Mouse (Mus musculus): ENCODE data around the gene Gba2. TPM values are rescaled to one million over a fixed set of nuclear protein-coding genes. Genes with fewer than 3 reads are reported as not detected.

Gene Gba2
- polyA plus RNA-seq, 1 experiment from 2014 or later, result 22.7 TPM

DNA sequence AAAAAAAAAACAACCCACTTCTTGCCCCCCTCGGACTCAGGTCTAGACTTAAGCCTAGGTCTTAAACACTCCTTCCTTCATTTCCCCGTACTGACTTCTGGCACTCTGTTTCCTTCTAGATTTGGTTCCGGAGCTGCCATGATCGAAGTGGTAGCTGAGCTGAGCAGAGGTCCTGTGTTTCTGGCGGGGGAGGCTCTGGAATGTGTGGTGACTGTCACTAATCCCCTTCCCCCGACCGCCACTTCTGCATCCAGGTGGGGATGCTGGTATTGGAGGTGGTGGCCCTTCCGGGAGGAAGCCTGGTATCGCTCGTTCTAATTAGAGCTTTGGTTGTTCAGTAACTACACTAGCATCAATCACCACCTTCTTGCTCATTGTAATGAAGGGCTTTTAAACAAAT, 583 bp upstream of the Gba2 start:
- Histone ChIP-seq H3K4me1 (peaks cover 48% of the 10 kb centered on the region), H3K4me2 (peak overlapping the region; percentile 81), H3K36me3 (peaks cover 44% of the 10 kb centered on the region), H3K9ac (peak overlapping the region; percentile 72), H3K27me3 (no peaks in the 10 kb centered on the region), H3K4me3 (replicated peaks) (peak overlapping the region; percentile 62), H3K27ac (peak overlapping the region; percentile 93), H3K9me3 (replicated peaks) (no peaks in the 10 kb centered on the region)
- ATAC-seq (replicated peaks; ENCODE audit: low FRiP score), result no peak
- WGBS, result 6% methylated on average over 10 of the region's 10 CpGs

DNA sequence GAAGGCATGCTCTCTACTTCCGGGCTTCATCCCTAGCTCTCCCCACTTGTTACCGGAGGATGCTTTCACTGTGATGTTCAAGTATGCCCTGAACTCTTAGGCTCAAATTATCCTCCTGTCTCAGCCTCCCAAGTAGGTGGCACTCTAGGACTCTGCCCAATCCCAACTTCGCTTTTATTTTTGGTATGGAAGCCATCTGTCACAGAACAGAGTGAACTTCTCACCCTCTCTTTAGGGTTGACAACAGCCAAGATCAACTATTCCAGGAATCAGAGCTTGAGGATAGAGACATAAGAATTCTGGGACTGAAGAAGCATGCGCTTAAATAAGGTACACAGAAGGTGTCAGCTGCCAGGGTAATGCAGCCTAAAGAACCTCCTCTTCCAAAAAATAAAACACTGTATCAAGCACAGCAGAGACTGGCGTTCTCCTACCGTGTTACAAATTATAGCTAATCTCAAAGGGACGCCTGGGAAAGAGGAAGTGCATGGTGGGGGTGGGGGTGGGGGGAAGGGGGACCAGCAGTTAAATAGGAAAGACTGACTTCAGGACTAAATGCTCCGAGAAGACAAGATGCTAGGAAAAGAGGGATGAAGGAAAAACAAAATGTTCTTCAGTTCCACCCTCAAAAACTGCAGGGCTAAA, 1.3 kb downstream of the Gba2 start:
- no peaks in the 10 kb centered on the region for H3K27me3 ChIP-seq
- H3K9ac ChIP-seq, result peak overlapping the region; percentile 72
- H3K27ac ChIP-seq, result no peak overlapping the region
- 38% methylated on average over 8 of the region's 8 CpGs for WGBS
- H3K4me3 ChIP-seq (replicated peaks), result peak overlapping the region; percentile 62
- H3K4me2 ChIP-seq, result peak overlapping the region; percentile 81
- H3K36me3 ChIP-seq, result peaks cover 44% of the 10 kb centered on the region
- H3K9me3 ChIP-seq (replicated peaks), result no peaks in the 10 kb centered on the region
- ATAC-seq (replicated peaks; ENCODE audit: low FRiP score), result no peak
- peaks cover 45% of the 10 kb centered on the region for H3K4me1 ChIP-seq

DNA sequence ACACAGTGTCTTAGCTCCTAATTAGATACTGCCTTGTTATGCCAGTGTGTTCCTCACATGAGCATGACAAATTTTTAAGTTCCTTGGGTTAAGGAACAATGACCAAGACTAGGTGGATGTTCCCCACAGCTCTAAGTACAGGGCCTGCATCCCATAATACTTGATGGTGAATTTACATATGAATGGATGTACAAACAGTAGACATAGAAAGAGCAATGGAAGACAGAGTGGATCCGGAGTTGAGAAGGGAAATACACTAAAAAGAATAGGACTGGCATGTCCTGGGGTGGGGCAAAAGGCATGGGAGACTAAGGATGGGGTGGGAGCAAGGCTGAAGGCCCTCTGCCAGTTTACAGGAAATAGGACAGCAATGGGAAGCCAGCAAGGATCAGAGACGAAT, 3.3 kb downstream of the Gba2 start:
- no peak for ATAC-seq (replicated peaks; ENCODE audit: low FRiP score)
- WGBS, result 79% methylated on average over 2 of the region's 2 CpGs
- Histone ChIP-seq H3K4me1 (peaks cover 44% of the 10 kb centered on the region), H3K27me3 (no peaks in the 10 kb centered on the region), H3K4me3 (replicated peaks) (no peak overlapping the region), H3K9ac (no peak overlapping the region), H3K27ac (no peak overlapping the region), H3K9me3 (replicated peaks) (no peaks in the 10 kb centered on the region), H3K4me2 (no peak overlapping the region), H3K36me3 (peaks cover 44% of the 10 kb centered on the region)

DNA sequence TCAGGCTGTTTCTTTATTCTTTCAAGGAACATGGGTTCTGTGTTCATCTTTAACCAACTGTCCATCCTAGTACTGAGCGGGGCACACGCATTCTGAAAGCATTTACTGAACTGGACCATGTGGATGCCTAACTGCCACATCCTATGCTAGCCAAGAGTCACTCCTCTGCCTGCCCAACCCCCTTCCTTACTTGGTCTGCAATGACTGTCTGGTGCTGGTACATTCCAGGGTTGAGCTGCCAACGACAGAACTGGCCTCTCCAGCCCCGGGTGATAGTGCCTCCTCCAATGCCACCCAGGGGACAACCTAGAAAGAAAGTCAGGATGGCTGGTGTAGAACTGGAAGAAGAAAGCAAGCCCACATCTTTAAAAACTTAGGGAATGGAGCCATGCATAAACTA, 5.1 kb downstream of the Gba2 start:
- Histone ChIP-seq H3K4me2 (no peak overlapping the region), H3K36me3 (peaks cover 58% of the 10 kb centered on the region), H3K9me3 (replicated peaks) (no peaks in the 10 kb centered on the region), H3K4me3 (replicated peaks) (no peak overlapping the region), H3K27ac (no peak overlapping the region), H3K27me3 (no peaks in the 10 kb centered on the region), H3K4me1 (peaks cover 32% of the 10 kb centered on the region), H3K9ac (no peak overlapping the region)
- ATAC-seq (replicated peaks; ENCODE audit: low FRiP score), result no peak
- 87% methylated on average over 4 of the region's 4 CpGs for WGBS

DNA sequence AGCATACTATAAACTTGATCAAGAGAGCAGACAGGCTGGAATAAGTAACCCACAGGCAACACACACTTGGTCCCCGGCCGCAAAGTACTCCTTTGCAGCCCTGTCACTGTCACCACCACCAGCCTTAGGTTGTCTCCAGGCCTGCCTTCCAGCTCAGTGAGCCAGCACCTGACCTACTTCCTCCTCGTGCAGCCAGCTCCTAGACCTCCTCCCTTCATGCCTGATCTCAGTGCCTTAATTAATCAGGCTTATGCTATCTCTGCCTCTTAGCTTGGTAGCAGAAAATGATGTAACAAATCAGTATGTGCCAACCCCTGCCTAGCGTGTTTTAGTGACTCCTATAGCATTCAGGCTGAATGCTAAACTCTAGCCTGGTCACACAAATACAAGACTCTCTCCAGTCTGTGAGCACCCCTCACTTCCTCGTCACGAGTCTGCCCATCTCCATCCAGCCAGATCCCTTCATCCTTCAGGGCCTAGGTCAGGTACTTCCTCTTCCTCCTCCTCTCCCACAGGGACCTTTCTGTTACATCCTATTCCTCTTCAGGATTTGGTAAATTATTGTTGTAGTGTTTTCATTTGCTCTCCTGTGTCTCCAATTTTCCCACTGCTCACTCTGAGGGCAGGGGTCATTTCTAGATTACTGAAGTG, 7.2 kb downstream of the Gba2 start:
- H3K27me3 ChIP-seq, result no peaks in the 10 kb centered on the region
- H3K4me2 ChIP-seq, result no peak overlapping the region
- no peak overlapping the region for H3K9ac ChIP-seq
- H3K27ac ChIP-seq, result no peak overlapping the region
- peaks cover 17% of the 10 kb centered on the region for H3K4me1 ChIP-seq
- peaks cover 78% of the 10 kb centered on the region for H3K36me3 ChIP-seq
- H3K4me3 ChIP-seq (replicated peaks), result no peak overlapping the region
- WGBS, result 78% methylated on average over 6 of the region's 6 CpGs
- H3K9me3 ChIP-seq (replicated peaks), result no peaks in the 10 kb centered on the region
- no peak for ATAC-seq (replicated peaks; ENCODE audit: low FRiP score)

DNA sequence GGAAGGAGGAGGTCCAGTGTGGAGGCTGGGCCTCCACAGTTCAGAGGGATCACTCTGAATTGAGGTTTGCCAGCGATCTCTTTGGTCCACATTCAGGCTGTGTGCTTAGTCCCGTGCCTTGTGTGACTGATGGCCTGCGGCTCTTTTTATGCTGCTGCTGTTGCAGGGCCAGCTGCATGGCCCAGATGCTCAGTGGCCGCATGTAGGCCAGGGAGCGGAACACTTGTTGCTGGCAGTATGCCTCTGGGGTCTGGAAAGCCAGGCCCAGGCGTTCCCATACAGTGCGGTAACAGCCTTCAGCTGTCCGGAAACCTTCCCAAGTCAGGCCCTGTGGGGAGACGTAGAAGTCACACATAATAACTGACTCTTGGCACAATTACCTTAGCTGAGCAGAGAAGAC, 11.5 kb downstream of the Gba2 start:
- 95% methylated on average over 9 of the region's 9 CpGs for WGBS
- H3K9me3 ChIP-seq (replicated peaks), result no peaks in the 10 kb centered on the region
- ATAC-seq (replicated peaks; ENCODE audit: low FRiP score), result no peak

DNA sequence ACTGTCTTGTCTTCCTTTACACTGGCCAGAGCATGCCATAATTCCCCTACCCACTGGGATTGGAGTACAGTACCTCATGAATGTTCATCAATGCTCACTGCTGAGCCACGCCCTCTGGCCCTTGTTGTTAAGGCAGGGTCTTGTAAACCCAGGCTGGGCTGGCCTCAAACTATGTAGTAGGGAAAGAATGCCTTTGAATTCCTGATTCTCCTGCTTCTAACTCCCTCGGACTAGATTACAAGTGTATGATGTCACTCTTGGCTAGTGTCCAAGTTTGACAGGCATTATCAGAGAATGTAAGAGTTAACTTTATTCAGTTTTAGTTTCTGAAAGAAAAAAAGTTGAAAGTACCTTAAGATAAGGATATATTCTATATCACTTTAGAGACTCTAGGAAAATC, 14.4 kb downstream of the Gba2 start:
- no peak overlapping the region for H3K27ac ChIP-seq
- H3K4me1 ChIP-seq, result peaks cover 36% of the 10 kb centered on the region
- peaks cover 48% of the 10 kb centered on the region for H3K36me3 ChIP-seq
- no peak overlapping the region for H3K4me2 ChIP-seq
- 44% methylated on average over 2 of the region's 2 CpGs for WGBS
- H3K27me3 ChIP-seq, result no peaks in the 10 kb centered on the region
- H3K9ac ChIP-seq, result 0 out of 2 replicates have a peak overlapping the region, but pooled peaks have one; percentile 10
- peak overlapping the region; percentile 90; the same call in 1 of the 2 replicates for H3K4me3 ChIP-seq (replicated peaks)
- ATAC-seq (replicated peaks; ENCODE audit: low FRiP score), result no peak
- H3K9me3 ChIP-seq (replicated peaks), result no peaks in the 10 kb centered on the region

More for the DNA sequence above, 11.5 kb downstream of the Gba2 start:
- H3K27ac ChIP-seq, result no peak overlapping the region
- H3K9ac ChIP-seq, result no peak overlapping the region
- no peak overlapping the region for H3K4me2 ChIP-seq
- no peaks in the 10 kb centered on the region for H3K27me3 ChIP-seq
- no peak overlapping the region for H3K4me3 ChIP-seq (replicated peaks)
- H3K4me1 ChIP-seq, result peaks cover 13% of the 10 kb centered on the region
- peaks cover 77% of the 10 kb centered on the region for H3K36me3 ChIP-seq

DNA sequence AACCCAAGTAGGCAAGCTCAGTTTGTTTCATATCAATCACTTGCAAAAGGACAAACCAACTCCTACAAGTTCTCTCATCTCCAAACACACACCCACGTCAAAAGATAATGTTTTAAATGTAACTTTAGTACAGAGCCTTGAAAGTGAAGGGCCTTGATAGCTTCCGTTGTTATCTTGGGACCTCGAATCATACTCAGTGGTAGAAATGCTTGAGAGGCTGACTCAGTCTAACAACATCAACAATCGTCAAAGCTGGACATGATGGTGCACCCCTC, 15.1 kb downstream of the Gba2 start:
- H3K4me3 ChIP-seq (replicated peaks), result peak overlapping the region; percentile 90
- peaks cover 41% of the 10 kb centered on the region for H3K36me3 ChIP-seq
- peak overlapping the region; percentile 96 for H3K9ac ChIP-seq
- H3K27ac ChIP-seq, result no peak overlapping the region
- peaks cover 42% of the 10 kb centered on the region for H3K4me1 ChIP-seq
- no peaks in the 10 kb centered on the region for H3K9me3 ChIP-seq (replicated peaks)
- H3K4me2 ChIP-seq, result peak overlapping the region; percentile 85
- 66% methylated on average over 4 of the region's 4 CpGs for WGBS
- ATAC-seq (replicated peaks; ENCODE audit: low FRiP score), result no peak
- H3K27me3 ChIP-seq, result no peaks in the 10 kb centered on the region

DNA sequence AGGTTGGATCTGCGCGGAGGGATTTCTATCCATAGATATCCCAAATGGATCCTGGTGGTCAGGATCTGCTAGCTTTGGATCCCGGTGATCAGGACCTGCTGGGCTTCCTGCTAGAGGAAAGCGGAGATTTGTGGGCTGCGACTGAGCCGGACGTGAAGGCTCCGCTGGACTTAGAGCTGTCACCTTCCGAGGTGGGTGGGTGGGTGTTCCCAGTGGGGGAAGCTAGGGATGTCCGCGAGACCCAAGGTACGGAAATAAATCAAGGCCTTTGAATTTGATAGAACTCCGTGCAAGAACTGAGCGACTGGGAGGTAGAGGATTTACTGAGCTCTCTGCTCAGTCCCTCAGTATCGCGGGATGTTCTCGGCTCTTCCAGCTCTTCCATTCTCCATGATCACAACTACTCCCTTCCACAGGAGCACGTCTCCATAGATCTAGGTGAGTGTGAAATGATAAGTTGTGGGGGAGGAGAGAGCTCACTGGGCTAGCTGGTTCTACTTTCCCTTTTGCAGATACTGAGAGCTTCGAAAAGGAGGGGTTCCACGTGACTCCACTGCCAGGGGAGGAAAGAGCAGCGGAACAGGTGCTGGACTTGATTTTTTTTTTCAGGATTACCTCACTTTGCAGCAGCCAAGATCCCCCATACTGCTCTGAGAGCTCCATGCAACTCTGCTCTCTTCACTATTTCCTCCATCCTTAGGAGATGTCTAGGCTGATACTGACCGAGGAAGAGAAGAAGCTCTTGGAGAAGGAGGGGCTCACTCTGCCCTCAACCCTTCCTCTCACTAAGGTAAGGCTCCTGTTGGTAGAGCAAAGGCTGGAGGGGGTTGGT, 15.7 kb downstream of the Gba2 start:
- WGBS, result 2% methylated on average over 22 of the region's 22 CpGs
- peak overlapping the region; percentile 85 for H3K4me2 ChIP-seq
- ATAC-seq (replicated peaks; ENCODE audit: low FRiP score), result 0 out of 2 replicates have a peak, but pooled peaks have one; percentile 1

DNA sequence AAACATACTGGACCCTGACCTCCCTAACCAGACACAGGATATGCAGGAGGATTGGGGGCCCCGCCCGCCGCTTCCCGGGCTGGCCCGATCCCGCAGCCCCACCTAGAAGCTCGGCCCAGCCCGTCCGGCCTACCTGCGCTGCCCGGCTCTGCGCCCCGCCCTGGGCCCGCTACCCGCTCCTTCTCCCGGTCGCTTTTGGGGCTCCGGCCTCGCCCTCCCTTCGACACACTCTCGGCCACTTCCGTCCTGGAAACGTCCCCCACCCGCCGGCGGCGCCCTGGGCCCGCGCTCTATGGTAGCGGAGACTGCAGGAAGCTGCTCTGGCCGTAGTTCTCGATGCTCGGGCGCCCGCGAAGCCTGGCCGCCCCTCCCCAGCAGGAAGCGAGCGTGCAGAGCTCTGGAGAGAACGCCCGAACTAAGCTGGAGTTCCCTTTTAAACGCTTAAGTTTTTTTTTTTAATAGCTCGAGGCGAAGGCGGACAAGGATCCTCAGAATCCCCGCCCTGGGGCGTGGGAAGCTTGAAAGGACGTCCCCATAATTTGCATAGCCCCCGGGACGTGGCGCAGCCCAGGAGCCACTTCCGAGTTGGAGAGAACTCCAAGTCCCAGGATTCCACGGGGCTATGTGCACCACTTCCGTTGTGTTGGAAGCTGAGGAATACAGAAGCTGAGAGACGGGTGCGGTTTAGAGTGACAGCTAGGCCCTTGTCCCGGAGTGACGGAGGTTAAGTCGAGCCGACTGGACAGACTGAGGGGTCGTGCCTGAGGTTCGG, 16.5 kb downstream of the Gba2 start, which contains the start of the genes Creb3 and Tln1:
TSS of gene Creb3 (plus strand) at position 336 of the 772 bp plus-strand sequence.
TSS of gene Tln1 (minus strand) at position 695 of the 772 bp plus-strand sequence.
- peak within 1 kb of the TSS; percentile 100 for H3K27ac ChIP-seq
- peak within 1 kb of the TSS; percentile 85 for H3K4me2 ChIP-seq
- H3K27me3 ChIP-seq, result no peaks in the 10 kb centered on the region
- H3K4me1 ChIP-seq, result peaks cover 56% of the 10 kb centered on the region
- WGBS, result under 1% methylated on average over 62 of the region's 62 CpGs
- no peaks in the 10 kb centered on the region for H3K9me3 ChIP-seq (replicated peaks)
- ATAC-seq (replicated peaks; ENCODE audit: low FRiP score), result peak; percentile 93
- H3K9ac ChIP-seq, result peak within 1 kb of the TSS; percentile 96
- H3K36me3 ChIP-seq, result peaks cover 30% of the 10 kb centered on the region
- H3K4me3 ChIP-seq (replicated peaks), result peak within 1 kb of the TSS; percentile 90

More for the DNA sequence above, 15.7 kb downstream of the Gba2 start:
- H3K27me3 ChIP-seq, result no peaks in the 10 kb centered on the region
- H3K9me3 ChIP-seq (replicated peaks), result no peaks in the 10 kb centered on the region
- H3K4me1 ChIP-seq, result peaks cover 48% of the 10 kb centered on the region
- peak overlapping the region; percentile 90 for H3K4me3 ChIP-seq (replicated peaks)
- H3K9ac ChIP-seq, result peak overlapping the region; percentile 96
- H3K36me3 ChIP-seq, result peaks cover 35% of the 10 kb centered on the region
- peak overlapping the region; percentile 100 for H3K27ac ChIP-seq

DNA sequence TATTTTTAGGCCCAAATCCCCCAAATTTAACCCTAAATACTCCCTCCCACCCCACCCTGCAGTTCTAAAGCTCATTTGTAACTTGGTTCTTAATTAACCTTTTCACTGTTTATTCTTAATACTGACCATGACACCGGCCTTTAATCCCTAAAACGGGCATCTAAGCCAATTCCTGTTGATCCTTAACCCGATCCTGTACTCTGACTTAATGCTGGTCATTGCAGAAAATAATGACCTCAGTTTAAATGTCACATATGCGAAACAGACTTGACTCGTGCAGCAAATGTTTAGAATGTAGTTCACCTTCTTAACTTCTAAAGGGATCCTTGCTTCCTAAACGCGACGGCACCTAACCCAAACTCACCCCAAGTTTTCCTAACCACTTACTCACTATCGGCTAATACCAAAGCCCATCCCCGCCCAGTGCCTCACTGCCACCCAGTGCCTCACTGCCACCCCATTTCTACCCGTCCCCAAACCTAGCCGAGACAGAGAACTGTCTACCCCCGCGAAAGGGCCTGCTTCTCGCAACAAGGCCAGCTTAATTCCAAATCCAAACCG, 17.2 kb downstream of the Gba2 start:
- H3K4me1 ChIP-seq, result peaks cover 58% of the 10 kb centered on the region
- peak overlapping the region; percentile 90 for H3K4me3 ChIP-seq (replicated peaks)
- peak overlapping the region; percentile 96 for H3K9ac ChIP-seq
- no peaks in the 10 kb centered on the region for H3K27me3 ChIP-seq
- peak overlapping the region; percentile 85 for H3K4me2 ChIP-seq
- H3K9me3 ChIP-seq (replicated peaks), result no peaks in the 10 kb centered on the region
- H3K36me3 ChIP-seq, result peaks cover 30% of the 10 kb centered on the region
- ATAC-seq (replicated peaks; ENCODE audit: low FRiP score), result peak; percentile 9
- WGBS, result 2% methylated on average over 16 of the region's 16 CpGs
- H3K27ac ChIP-seq, result peak overlapping the region; percentile 100

Measured in kidney, embryonic 15.5 days (tissue).